In the genomic region with DNA sequence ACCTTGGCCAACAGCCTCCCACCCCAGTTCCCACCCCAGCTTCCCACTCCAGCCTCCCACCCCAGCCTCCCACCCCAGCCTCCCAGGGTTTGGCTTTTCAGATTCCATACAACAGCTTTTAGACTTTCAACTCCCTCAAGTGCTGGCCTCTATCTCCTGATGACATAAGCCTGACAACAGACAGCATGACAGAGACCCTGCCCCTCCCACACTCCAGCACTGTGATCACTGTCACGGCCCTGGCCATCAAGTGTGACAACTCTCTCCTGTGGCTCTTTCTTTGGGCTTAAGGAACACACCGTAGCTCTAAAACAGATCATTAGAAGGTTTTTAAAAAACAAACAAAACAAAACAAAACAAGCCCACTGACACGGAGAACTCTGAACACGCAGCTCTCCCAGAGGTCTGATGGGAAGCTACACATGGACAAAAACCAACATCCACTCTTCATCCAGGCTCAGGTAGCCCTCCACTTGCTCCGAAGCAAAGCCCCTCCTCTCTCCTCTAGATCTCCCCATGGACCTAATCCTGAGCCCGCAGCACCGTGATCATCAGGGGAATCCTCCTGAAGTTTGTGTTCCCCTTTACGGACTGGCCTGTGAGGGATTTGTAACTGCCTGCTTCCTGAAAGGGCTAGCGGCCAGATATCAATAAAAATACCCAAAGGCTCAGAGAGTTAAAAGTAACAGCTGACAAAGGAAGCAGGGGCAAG, we compare ENCODE assay signal across 26 mouse cellular contexts. TPM values are rescaled to one million over a fixed set of nuclear protein-coding genes. Genes with fewer than 3 reads are reported as not detected.
DNase-seq lines count a peak whose midpoint lies in the region; ATAC-seq lines count a peak whose summit lies in the region.
"Had no signal": no experiment of that assay in that cellular context is flagged by ENCODE, and none has a peak within 500 bp of the region (broad histone marks: within the 10 kb centered on the region; RNA-seq: fewer than 3 reads in every experiment).

No protein-coding gene starts in this region.

- peaks cover 17% of the 10 kb centered on the region for H3K4me1 ChIP-seq in kidney, embryonic 15.5 days
- H3K4me1 ChIP-seq in liver, embryonic 13.5 days (replicated peaks) = peaks cover 67% of the 10 kb centered on the region
- H3K4me1 ChIP-seq: forebrain, embryonic 12.5 days had no signal

- H3K36me3 ChIP-seq in kidney, embryonic 15.5 days = no peaks in the 10 kb centered on the region
- H3K36me3 ChIP-seq in liver, embryonic 13.5 days = no peaks in the 10 kb centered on the region
- H3K36me3 ChIP-seq: forebrain, embryonic 12.5 days had no signal

- H3K9ac ChIP-seq in kidney, embryonic 15.5 days = no peak overlapping the region
- peak overlapping the region; percentile 0; the same call in 1 of the 2 replicates for H3K9ac ChIP-seq in liver, embryonic 13.5 days
- H3K9ac ChIP-seq: forebrain, embryonic 12.5 days had no signal

- no peak for DNase-seq in kidney, adult 18-20 months
- DNase-seq in liver, embryonic 13.5 days = no peak
- no peak for DNase-seq in thymus, postnatal 36 days
- DNase-seq in gastrocnemius, adult 8-10 months (ENCODE audit: low spot score in 2 of 2) = no peak
- DNase-seq: adrenal gland, postnatal 14 days; cerebellum, adult 18-20 months; cerebellum, postnatal 10 days; gastrocnemius, postnatal 14 days; heart, adult 11 months; heart, postnatal 14 days; layer of hippocampus, adult 9-11 months; lung, postnatal 4 days; right cerebral cortex, postnatal 25 days; spleen, adult 18-20 months; thymus, adult 18-20 months; thymus, postnatal 4 days had no signal

- no peak overlapping the region for H3K4me3 ChIP-seq in kidney, embryonic 15.5 days (replicated peaks)
- H3K4me3 ChIP-seq in liver, embryonic 13.5 days (replicated peaks) = no peak overlapping the region
- H3K4me3 ChIP-seq: erythroblast, embryonic 14.5 days; forebrain, embryonic 12.5 days had no signal

- WGBS in kidney, embryonic 15.5 days = 44% methylated on average over 9 of the region's 9 CpGs
- 42% methylated on average over 9 of the region's 9 CpGs for WGBS in liver, embryonic 13.5 days (ENCODE audit: insufficient replicate concordance)

- no peak overlapping the region for H3K4me2 ChIP-seq in kidney, embryonic 15.5 days
- H3K4me2 ChIP-seq in liver, embryonic 13.5 days = 0 out of 2 replicates have a peak overlapping the region, but pooled peaks have one; percentile 6
- H3K4me2 ChIP-seq: forebrain, embryonic 12.5 days; midbrain, embryonic 11.5 days had no signal

- no peaks in the 10 kb centered on the region for H3K27me3 ChIP-seq in kidney, embryonic 15.5 days
- H3K27me3 ChIP-seq in liver, embryonic 13.5 days = no peaks in the 10 kb centered on the region
- H3K27me3 ChIP-seq: forebrain, embryonic 12.5 days had no signal

- H3K27ac ChIP-seq in kidney, embryonic 15.5 days = peak overlapping the region; percentile 7; the same call in 1 of the 2 replicates
- H3K27ac ChIP-seq in liver, embryonic 13.5 days = 0 out of 2 replicates have a peak overlapping the region, but pooled peaks have one; percentile 6
- H3K27ac ChIP-seq: forebrain, embryonic 12.5 days had no signal

- no peaks in the 10 kb centered on the region for H3K9me3 ChIP-seq in kidney, embryonic 15.5 days (replicated peaks)
- H3K9me3 ChIP-seq in liver, embryonic 13.5 days (replicated peaks) = no peaks in the 10 kb centered on the region
- H3K9me3 ChIP-seq: forebrain, embryonic 12.5 days had no signal

- ATAC-seq in kidney, embryonic 15.5 days (replicated peaks; ENCODE audit: low FRiP score) = 0 out of 2 replicates have a peak, but pooled peaks have one; percentile 43
- peak; percentile 13 to 33; a peak in 1 of 4 replicates for ATAC-seq in hematopoietic stem cell, adult 5-6 weeks (replicated peaks in 1 of 2; ENCODE audit: insufficient read depth in 1 of 2, low FRiP score in 2 of 2, low TSS enrichment in 1 of 2, low read depth in 1 of 2, poor library complexity in 2 of 2, severe bottlenecking in 2 of 2)
- ATAC-seq in liver, embryonic 13.5 days (ENCODE audit: low read depth) = peak; percentile 57
- ATAC-seq in megakaryocyte, adult 5-6 weeks (ENCODE audit: poor library complexity, severe bottlenecking) = 0 out of 2 replicates have a peak, but pooled peaks have one; percentile 56
- ATAC-seq in cerebellum, adult (ENCODE audit: insufficient number of reproducible peaks, low FRiP score, low TSS enrichment) = no peak
- ATAC-seq: CD4-positive, CD25-positive, alpha-beta regulatory T cell, adult 4 months; hindbrain, embryonic 16.5 days; midbrain, embryonic 16.5 days had no signal

RNA-seq across cellular contexts. Expression of a gene that starts 19.2 kb away (rescaled TPM):
- polyA plus RNA-seq in kidney, embryonic 15.5 days (2015; fragmentation: Nextera tagmentation; extraction: Ambion mirVana) = 11.1 and 15.8 TPM in 2 replicates
- 1.5 and 2.3 TPM in 2 replicates for total RNA-seq in hematopoietic stem cell, adult 5-6 weeks (2017)
- polyA plus RNA-seq in liver, embryonic 13.5 days (2015; fragmentation: Nextera tagmentation; extraction: Ambion mirVana) = 6.2 and 9.4 TPM in 2 replicates
- 0.02 and 0.32 TPM in 2 replicates for total RNA-seq in megakaryocyte, adult 5-6 weeks (2015)
- 0.04 TPM in 1 of 2 replicates, not detected in the other for total RNA-seq in megakaryocyte, adult 5-6 weeks (2017)
- 1 to 10 TPM; 4.0 to 5.6 (median 4.2) TPM for total RNA-seq in gastrocnemius, adult 8-10 months (2022)
